Mouse (Mus musculus) spleen, adult 18-20 months (tissue): Measurements from ENCODE around the gene Fam166b.

Experiments
- DNase-seq, 2 experiments: peaks; one replicate each; pipeline ENCODE4 v3.0.0; 2022; ENCODE audit warnings: mixed read lengths in 2 of 2

Fam166b gene

GRCm38 (mm10) chr4:43428180-43428861, 613 bp downstream of the Fam166b start:
- DNase-seq, result no peak

GRCm38 (mm10) chr4:43427501-43428179, 1.3 kb downstream of the Fam166b start:
- no peak for DNase-seq

GRCm38 (mm10) chr4:43426487-43426886, 2.4 kb downstream of the Fam166b start:
- DNase-seq, result no peak

- DNase-seq, result no peak
These were observed 3.1 kb downstream of the Fam166b start for GRCm38 (mm10) chr4:43425648-43426380.

- DNase-seq, result no peak
These were observed 3.7 kb downstream of the Fam166b start for GRCm38 (mm10) chr4:43425197-43425596.

- DNase-seq, result no peak
These were observed 4.9 kb downstream of the Fam166b start for GRCm38 (mm10) chr4:43424072-43424471.

- no peak for DNase-seq
These were observed 5.5 kb downstream of the Fam166b start for GRCm38 (mm10) chr4:43423267-43423934.

- DNase-seq, result no peak
These were observed 7.2 kb downstream of the Fam166b start for GRCm38 (mm10) chr4:43421632-43422240.

- DNase-seq, result peak in 1 of 2 experiments; percentile 61
These were observed 8.6 kb downstream of the Fam166b start for GRCm38 (mm10) chr4:43420305-43420704.

GRCm38 (mm10) chr4:43419801-43420281, 9.1 kb downstream of the Fam166b start:
- no peak for DNase-seq

GRCm38 (mm10) chr4:43418973-43419656, 9.8 kb downstream of the Fam166b start:
- no peak for DNase-seq

- no peak for DNase-seq
These were observed 10.5 kb downstream of the Fam166b start for GRCm38 (mm10) chr4:43418450-43418849.

GRCm38 (mm10) chr4:43417269-43418062, 11.5 kb downstream of the Fam166b start:
- DNase-seq, result no peak

GRCm38 (mm10) chr4:43416071-43416490, 12.9 kb downstream of the Fam166b start:
- no peak for DNase-seq

- DNase-seq, result no peak
These were observed 13.5 kb downstream of the Fam166b start for GRCm38 (mm10) chr4:43415221-43416070.

- DNase-seq, result no peak
These were observed 14.2 kb downstream of the Fam166b start for GRCm38 (mm10) chr4:43414761-43415160.

- no peak for DNase-seq
These were observed 21.6 kb downstream of the Fam166b start for GRCm38 (mm10) chr4:43407071-43407920.

- DNase-seq, result no peak
These were observed 22.6 kb downstream of the Fam166b start for GRCm38 (mm10) chr4:43406162-43406971.
